Mouse (Mus musculus) bone marrow macrophage, adult 2 months (primary cell): ENCODE measurements at regions not wholly inside any gene's neighbourhood (a gene's known extent, or its start where the extent isn't known, plus 50 kb on each side); places are given as distances from the start of the nearest gene placed in this dataset.

Experiments used
- H3K27ac ChIP-seq: 2 replicates; pipeline ENCODE4 v1.5.1; 2012; ENCODE audit warnings: low read depth, low read length; ENCODE audit not compliant: insufficient read depth
- H3K4me1 ChIP-seq: 2 replicates; pipeline ENCODE4 v1.6.1; 2012; ENCODE audit warnings: low read length; ENCODE audit not compliant: control insufficient read depth, insufficient read depth
- H3K4me3 ChIP-seq: 2 replicates; pipeline ENCODE4 v1.5.1; 2012; ENCODE audit warnings: mild to moderate bottlenecking, low read length, moderate library complexity; ENCODE audit not compliant: insufficient read depth
- CTCF ChIP-seq: IDR thresholded peaks from 2 replicates; pipeline ENCODE4 v1.5.1; 2012; ENCODE audit warnings: low read depth, mild to moderate bottlenecking, low read length, moderate library complexity
- POLR2A ChIP-seq: IDR thresholded peaks from 2 replicates; pipeline ENCODE4 v1.6.1; 2012; ENCODE audit warnings: mild to moderate bottlenecking, low read depth, low read length, borderline replicate concordance

DNA sequence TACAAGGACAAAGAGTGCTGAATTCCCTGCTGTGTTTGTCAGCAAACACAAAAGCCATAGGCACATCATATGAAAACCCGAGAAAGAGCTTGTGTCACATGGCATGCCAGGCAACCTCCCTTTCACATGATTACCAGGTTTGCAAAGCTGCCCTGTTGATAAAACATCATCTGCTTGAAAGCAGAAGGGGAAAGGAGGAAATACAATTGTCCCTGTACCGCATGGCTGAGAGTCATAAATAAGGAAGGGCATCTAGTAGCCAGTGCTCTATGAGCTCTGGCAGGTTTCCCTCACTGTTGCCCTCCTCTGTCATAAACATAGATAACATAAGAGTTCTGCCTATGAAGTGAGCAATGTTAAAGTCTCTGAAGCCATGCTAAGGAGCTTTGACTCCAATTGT lies 86.8 kb upstream of the Gadd45a start:
- Histone ChIP-seq H3K4me3 (no peak overlapping the region), H3K4me1 (peaks cover 25% of the 10 kb centered on the region), H3K27ac (peak overlapping the region; percentile 59)
- no peak for TF ChIP-seq CTCF
- TF ChIP-seq POLR2A: no peak

DNA sequence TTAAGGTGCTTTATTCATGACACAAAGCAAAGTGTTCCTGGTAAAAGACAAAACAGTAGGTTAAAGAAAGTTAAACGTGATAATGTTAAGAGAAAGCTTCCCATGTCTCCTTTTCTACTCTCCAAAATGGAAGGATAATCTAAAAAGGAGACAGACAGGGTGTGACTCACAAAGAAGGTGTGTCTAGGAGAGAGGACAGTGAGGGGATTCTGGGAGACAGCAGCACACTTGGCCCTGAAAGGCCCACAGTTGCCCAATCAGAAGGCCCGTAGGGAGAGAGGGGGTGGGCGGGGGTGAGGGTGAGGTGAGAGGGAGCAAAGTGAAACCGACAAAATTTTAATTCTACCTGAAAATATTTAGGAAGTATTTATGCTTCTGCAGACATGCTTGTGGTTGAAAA lies 85.8 kb upstream of the Gadd45a start:
- peaks cover 15% of the 10 kb centered on the region for H3K4me1 ChIP-seq
- no peak overlapping the region for H3K4me3 ChIP-seq
- no peak overlapping the region for H3K27ac ChIP-seq
- TF ChIP-seq POLR2A (no peak), CTCF (no peak)

DNA sequence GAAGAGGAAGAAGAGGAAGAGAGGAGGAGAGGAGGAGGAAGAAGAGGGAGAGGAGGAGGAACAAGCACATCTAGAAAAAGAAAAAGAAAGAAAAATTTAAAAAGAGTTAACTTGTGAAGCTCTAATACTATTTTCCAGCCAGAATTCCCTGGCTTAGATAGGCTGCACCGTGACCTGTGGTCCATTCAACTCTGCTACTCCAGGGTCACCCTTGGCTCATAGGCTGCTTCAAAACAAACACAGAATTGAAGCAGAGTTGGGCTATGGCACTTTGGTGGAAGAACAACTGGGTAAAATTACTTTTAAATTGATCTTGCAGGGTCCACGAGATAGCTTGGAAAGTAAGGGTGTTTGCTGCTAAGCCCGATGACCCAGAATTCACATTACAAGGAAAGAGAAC lies 79.0 kb upstream of the Gadd45a start:
- Histone ChIP-seq H3K27ac (no peak overlapping the region), H3K4me3 (no peak overlapping the region), H3K4me1 (peaks cover 11% of the 10 kb centered on the region)
- TF ChIP-seq POLR2A (no peak), CTCF (no peak)

DNA sequence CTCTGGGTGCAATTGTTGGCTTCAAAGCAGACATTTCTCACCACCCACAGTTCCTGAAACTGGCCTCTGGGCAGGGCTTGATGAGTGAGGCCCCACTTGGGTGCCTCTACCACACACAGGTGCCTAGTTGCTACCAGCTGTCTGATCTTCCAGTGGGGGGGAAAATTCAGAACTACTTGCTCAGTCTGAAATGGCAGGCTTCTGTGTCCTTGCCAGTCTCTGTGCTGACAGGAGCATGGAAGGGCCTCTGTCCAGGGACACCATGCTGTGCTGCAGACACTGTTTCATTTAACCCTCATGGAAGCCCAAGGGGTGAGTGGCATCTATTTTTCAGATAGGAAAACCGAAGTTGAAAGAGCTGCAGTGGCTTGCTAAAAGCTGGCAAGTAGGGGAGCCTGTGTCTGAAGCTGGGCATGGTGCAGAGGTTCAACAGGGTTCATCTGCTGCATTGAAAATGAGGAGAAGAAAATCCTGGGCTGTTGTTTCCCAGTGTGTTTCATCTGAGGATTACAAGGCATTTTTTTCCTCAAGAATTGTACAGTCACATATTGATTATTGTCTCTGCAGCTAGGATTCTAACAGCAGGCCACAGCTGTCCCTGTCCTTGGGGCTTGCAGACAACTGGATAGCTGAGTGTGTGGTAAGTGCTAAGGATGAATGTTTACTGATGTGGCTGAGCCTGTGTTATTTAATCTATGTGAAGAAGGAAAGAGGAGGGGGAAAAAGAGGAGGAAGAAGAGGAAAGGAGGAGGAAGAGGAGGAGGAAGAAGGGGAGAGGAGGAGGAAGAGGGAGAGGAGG lies 78.4 kb upstream of the Gadd45a start:
- no peak overlapping the region for H3K27ac ChIP-seq
- H3K4me3 ChIP-seq: no peak overlapping the region
- TF ChIP-seq CTCF: no peak
- no peak for TF ChIP-seq POLR2A
- peaks cover 13% of the 10 kb centered on the region for H3K4me1 ChIP-seq

DNA sequence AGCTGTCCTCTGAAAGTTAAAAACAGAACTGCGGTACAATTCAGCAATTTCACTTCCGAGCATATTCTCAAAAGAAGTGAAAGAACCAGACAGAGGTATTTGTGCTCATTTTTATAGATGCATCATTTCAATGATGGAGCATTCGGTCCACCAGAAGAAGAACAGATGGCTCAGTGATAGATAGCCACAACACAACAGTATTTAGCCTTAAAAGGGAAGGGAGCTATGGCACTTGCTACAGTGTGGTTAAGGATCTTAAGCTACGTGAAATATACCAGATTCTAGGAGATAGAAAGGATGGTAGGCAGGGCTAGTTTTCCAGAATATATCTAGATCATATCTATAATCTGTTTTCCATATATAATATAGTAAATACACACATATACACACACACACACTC lies 77.5 kb upstream of the Gadd45a start:
- no peak overlapping the region for H3K4me3 ChIP-seq
- H3K4me1 ChIP-seq: peaks cover 18% of the 10 kb centered on the region
- TF ChIP-seq POLR2A (no peak), CTCF (no peak)
- H3K27ac ChIP-seq: no peak overlapping the region

DNA sequence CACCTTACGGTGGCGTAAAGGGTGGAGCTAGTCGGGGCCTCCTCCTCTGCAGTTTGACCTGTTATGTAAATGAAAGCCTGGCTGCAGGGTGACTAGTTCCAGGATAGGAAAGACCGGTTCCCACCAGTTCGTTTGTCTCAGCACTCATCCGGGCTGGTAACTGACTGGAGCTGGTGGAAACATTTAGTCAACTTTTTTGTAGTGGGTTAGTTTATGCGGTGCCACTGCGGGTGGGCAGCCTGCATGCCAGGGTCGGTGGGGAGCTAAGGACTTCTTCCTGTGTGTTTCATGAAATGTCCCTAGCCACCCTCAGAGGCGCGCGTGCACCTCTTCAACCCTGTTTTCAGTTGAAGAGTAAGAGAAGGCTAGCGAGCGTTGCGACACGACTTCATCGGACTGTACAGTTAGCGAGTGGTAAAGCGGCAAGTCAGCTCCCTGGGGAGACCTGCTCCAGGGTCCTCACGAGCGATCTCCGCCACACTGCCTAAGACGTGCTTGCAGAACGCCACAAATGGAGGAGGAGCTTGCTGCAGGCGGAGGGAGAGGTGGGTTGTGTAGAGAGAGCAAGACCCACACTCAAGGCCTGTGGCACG lies 76.5 kb upstream of the Gadd45a start:
- no peak overlapping the region for H3K27ac ChIP-seq
- peaks cover 19% of the 10 kb centered on the region for H3K4me1 ChIP-seq
- no peak for TF ChIP-seq POLR2A
- TF ChIP-seq CTCF: no peak
- no peak overlapping the region for H3K4me3 ChIP-seq

DNA sequence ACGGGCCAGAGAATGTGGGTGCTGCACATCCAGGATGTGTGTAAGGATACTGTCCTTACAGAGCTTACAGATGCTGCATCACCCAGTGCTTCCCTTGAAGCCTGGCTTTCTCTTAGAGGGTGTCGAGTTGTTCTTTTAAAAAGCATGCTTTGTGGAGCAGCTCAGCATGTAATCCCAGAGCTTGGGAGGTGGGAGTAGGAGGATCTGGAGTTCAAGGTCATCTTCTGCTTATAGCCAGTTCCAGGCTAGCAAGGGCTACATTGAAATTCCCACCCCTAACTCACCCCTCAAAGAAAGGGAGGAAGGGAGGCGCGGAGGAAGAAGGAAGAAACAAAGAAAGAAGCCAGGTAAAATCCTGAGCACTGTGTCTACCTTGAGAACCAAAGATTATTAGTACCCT lies 76.0 kb upstream of the Gadd45a start:
- H3K27ac ChIP-seq: no peak overlapping the region
- TF ChIP-seq CTCF (no peak), POLR2A (no peak)

DNA sequence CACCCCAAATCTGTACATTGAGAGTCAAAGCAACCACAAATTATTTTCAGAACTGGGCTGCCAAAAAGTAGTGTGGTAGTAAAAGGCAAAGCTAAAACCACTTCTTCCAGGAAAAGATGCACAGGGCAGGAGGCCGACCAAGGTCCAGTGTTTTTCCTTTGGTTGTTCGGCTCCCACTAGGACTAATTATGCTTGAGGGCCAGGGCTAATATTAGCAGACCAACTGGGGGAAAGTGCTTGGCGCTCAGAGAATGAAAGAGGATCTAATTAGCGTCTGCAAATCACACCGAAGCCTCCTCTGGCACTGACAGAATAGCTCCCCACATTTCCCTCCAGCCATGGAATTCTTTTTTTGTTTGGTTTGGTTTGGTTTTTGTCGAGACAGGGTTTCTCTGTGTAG lies 75.1 kb upstream of the Gadd45a start:
- H3K4me3 ChIP-seq: no peak overlapping the region
- TF ChIP-seq POLR2A: no peak
- no peak for TF ChIP-seq CTCF
- peaks cover 19% of the 10 kb centered on the region for H3K4me1 ChIP-seq
- no peak overlapping the region for H3K27ac ChIP-seq

More for the DNA sequence above, 76.0 kb upstream of the Gadd45a start:
- Histone ChIP-seq H3K4me1 (peaks cover 19% of the 10 kb centered on the region), H3K4me3 (no peak overlapping the region)

DNA sequence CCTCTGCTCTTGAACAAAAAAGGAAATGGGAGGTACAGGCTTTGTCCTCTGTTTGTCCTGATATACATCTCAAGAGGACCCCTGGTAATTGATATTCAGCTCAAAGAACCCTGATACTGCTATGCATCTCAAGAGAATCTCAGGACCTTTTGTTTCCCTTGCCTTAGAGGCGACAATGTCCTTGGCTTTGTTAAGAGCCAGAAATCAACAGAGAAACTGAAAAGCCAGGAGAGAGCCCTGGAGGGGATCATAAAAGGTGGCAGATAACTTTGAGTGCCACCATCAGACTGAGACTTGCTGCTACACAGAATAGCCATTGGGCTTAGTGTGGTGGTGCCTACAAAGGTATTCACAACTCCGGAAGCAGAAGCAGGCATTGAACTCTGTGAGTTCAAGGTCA lies 74.3 kb upstream of the Gadd45a start:
- Histone ChIP-seq H3K4me3 (no peak overlapping the region), H3K27ac (no peak overlapping the region), H3K4me1 (peaks cover 20% of the 10 kb centered on the region)
- no peak for TF ChIP-seq POLR2A
- no peak for TF ChIP-seq CTCF

DNA sequence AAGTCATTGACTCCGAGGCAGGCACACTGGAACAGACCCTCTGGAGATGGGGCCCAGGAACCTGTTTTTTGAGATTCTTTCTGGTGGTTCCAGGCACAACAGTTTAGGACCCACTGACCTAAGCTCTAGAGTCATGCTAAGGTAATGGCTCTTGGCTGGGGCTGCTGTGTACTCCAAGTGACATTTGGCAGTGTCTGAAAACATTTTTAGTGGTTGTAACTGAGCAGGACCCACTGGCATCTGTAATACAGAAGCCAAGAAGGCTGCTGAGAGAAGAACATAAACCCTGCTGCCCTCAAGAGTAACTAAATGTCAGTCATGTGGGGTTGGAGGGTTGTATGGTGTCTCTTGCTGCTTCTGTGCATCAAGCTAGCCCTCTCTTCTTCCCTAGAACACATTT lies 73.1 kb upstream of the Gadd45a start:
- TF ChIP-seq POLR2A: no peak
- no peak for TF ChIP-seq CTCF
- Histone ChIP-seq H3K27ac (no peak overlapping the region), H3K4me1 (peaks cover 16% of the 10 kb centered on the region), H3K4me3 (no peak overlapping the region)

DNA sequence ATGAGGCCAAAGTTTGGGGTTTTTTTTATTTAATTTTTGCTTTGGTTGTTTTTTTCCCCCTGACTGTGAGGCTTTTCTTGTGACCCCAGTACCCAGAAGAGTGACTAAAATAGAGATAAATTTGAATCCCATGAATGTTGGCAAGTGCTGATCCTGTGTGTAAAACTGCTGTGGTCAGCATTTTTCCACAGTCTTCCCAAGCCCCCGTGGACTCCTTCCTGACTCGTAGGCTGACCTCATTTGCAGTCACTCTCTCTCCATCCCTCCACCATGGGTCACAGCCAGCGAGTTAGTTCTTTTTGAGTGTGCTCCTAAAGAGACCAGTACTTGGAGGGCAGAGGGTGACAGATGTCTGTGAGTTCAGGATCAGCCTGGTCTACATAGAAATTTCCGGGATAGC lies 72.5 kb upstream of the Gadd45a start:
- H3K4me1 ChIP-seq: peaks cover 20% of the 10 kb centered on the region
- TF ChIP-seq CTCF (no peak), POLR2A (no peak)
- H3K27ac ChIP-seq: no peak overlapping the region
- H3K4me3 ChIP-seq: no peak overlapping the region
